Mouse (Mus musculus) liver, embryonic 15.5 days (tissue): ENCODE results near the gene Lrp6. TPM values are rescaled to one million over a fixed set of nuclear protein-coding genes. Genes with fewer than 3 reads are reported as not detected.
A peak's percentile ranks its signal among the peaks of the same experiment; 100 is the strongest.

Experiments used
- ATAC-seq: fragments of 200-750 bp; cut with Nextera tagmentation; 2 replicates; pipeline ENCODE4 v1.8.0; 2017; ENCODE audit warnings: moderate number of reproducible peaks, mild to moderate bottlenecking, moderate library complexity; ENCODE audit not compliant: insufficient read depth
- H3K27ac ChIP-seq: fragments of 300-500 bp; sonication (generic); replicated peaks from 2 replicates; pipeline ENCODE4 v1.5.1; 2015; ENCODE audit warnings: mild to moderate bottlenecking, inconsistent platforms
- H3K27me3 ChIP-seq: fragments of 300-500 bp; sonication (generic); 2 replicates; pipeline ENCODE4 v1.6.1; 2015; ENCODE audit warnings: mild to moderate bottlenecking, inconsistent platforms
- H3K36me3 ChIP-seq: fragments of 300-500 bp; sonication (generic); replicated peaks from 2 replicates; pipeline ENCODE4 v1.6.1; 2015; ENCODE audit warnings: moderate library complexity, mild to moderate bottlenecking, inconsistent platforms
- H3K4me1 ChIP-seq: fragments of 300-500 bp; sonication (generic); replicated peaks from 2 replicates; pipeline ENCODE4 v1.6.1; 2015; ENCODE audit warnings: inconsistent platforms
- H3K4me2 ChIP-seq: fragments of 300-500 bp; sonication (generic); 2 replicates; pipeline ENCODE4 v1.6.1; 2015; ENCODE audit warnings: moderate library complexity, mild to moderate bottlenecking, inconsistent platforms
- H3K4me3 ChIP-seq: fragments of 300-500 bp; sonication (generic); replicated peaks from 2 replicates; pipeline ENCODE4 v1.5.1; 2015; ENCODE audit warnings: mild to moderate bottlenecking, inconsistent platforms
- H3K9ac ChIP-seq: fragments of 300-500 bp; sonication (generic); 2 replicates; pipeline ENCODE4 v1.6.1; 2015; ENCODE audit warnings: moderate library complexity, mild to moderate bottlenecking, inconsistent platforms
- H3K9me3 ChIP-seq: fragments of 300-500 bp; sonication (generic); replicated peaks from 2 replicates; pipeline ENCODE4 v1.6.1; 2016; ENCODE audit warnings: inconsistent platforms
- WGBS: fragments of 180-500 bp; shearing (Covaris S2); methylation state at CpG from one replicate; pipeline ENCODE4 v1.1.7; 2015; ENCODE audit warnings: mixed read lengths; ENCODE audit not compliant: insufficient replicate concordance; 5-methylcytosine and 5-hydroxymethylcytosine counted together
- polyA plus RNA-seq: library from polyadenylated mRNA; unstranded; fragments of >200 nt; fragmentation: Nextera tagmentation; extraction: Ambion mirVana; gene quantifications from 2 replicates; pipeline ENCODE4 v1.2.1, GENCODE M21; 2015

Lrp6 gene
- polyA plus RNA-seq, 1 experiment from 2014 or later = 7.2 TPM

DNA sequence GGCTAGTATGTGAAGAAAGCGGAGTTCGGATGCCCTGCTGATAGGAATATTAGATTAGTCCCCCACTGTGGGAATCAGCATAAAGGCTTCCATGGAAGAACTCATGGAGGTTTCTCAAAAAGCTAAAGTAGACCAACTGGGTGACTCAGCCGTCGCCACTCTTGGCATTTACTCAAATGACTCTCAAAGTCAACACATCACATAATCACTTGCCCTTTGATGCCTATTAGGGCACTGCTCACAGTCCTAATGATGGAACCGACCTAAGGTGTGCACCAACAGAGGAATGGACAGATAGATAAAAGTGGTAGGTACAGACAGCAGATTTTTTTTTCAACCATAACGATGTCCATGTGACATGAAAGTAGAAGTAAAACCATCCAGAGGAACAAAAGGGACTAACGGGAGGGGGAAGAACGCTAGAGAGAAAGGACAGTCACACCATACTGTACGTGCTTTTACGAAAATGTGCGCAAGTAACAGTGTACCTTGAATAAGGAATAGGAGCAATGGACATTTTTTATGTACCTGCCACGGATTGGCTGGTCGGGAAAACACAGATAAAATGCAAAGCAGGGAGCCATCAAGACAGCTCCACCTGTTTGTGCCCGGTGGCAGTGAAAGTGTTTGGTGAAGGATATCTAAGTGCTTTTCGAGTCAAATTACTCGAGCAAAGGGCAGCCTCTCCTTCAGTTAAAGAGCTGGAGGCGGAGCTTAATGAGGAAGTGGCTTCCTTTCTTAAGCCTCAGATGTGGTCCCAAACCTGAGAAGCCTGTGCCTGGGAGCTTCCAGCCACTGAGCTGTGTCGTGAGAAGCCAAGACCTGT, 152.8 kb downstream of the Lrp6 start:
- 37% methylated on average over 18 of the region's 18 CpGs for WGBS
- no peak overlapping the region for H3K27ac ChIP-seq
- no peak overlapping the region for H3K9ac ChIP-seq
- peak overlapping the region; percentile 33 for H3K4me2 ChIP-seq
- H3K36me3 ChIP-seq = no peaks in the 10 kb centered on the region
- H3K9me3 ChIP-seq = no peaks in the 10 kb centered on the region
- H3K4me3 ChIP-seq = no peak overlapping the region
- no peak for ATAC-seq
- H3K4me1 ChIP-seq = no peaks in the 10 kb centered on the region
- H3K27me3 ChIP-seq = no peaks in the 10 kb centered on the region

DNA sequence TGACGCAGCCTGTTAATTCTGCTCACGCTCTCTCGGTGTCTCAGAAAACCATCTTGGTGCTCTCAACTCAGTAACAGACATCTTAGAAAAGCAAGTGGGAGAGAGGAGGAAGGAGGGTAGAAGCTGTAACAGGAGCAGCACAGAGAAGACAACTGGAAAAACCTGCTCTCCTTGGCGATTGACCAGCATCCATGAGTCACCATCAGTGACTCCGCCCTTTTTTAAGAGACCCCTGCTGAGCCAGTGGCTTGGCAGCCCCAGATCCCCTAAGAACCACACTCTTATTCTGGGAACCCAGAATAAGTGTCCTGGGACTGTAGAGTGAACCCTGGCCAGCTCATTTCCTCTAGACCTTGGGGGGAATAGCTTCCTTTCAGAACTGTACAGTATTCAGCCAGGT, 159.5 kb downstream of the Lrp6 start:
- ATAC-seq = no peak
- Histone ChIP-seq H3K4me3 (no peak overlapping the region), H3K9me3 (no peaks in the 10 kb centered on the region), H3K27ac (no peak overlapping the region), H3K9ac (no peak overlapping the region), H3K27me3 (no peaks in the 10 kb centered on the region), H3K36me3 (no peaks in the 10 kb centered on the region), H3K4me2 (no peak overlapping the region), H3K4me1 (no peaks in the 10 kb centered on the region)
- 68% methylated on average over 5 of the region's 5 CpGs for WGBS

DNA sequence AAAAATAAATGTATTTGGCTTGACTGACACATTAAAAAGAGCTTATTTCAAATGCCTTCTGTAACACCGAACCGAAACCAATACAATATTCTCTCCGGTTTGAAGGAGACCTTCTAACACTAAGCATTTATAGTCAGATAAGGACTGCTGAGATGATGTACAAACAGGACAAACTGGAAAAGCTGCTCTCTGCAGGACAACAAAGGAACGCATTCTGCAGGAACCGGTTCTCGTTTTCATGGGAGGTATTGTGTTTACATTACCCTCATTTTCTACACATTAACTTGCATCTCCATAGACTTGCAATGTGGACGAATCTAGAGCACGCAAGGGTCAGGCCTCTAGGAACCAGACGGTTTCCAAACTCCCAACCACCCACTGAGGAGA, 163.1 kb downstream of the Lrp6 start:
- Histone ChIP-seq H3K4me2 (no peak overlapping the region), H3K4me1 (no peaks in the 10 kb centered on the region), H3K9ac (no peak overlapping the region), H3K36me3 (no peaks in the 10 kb centered on the region), H3K27me3 (no peaks in the 10 kb centered on the region), H3K4me3 (no peak overlapping the region), H3K9me3 (no peaks in the 10 kb centered on the region), H3K27ac (no peak overlapping the region)
- WGBS = 71% methylated on average over 9 of the region's 9 CpGs
- no peak for ATAC-seq

DNA sequence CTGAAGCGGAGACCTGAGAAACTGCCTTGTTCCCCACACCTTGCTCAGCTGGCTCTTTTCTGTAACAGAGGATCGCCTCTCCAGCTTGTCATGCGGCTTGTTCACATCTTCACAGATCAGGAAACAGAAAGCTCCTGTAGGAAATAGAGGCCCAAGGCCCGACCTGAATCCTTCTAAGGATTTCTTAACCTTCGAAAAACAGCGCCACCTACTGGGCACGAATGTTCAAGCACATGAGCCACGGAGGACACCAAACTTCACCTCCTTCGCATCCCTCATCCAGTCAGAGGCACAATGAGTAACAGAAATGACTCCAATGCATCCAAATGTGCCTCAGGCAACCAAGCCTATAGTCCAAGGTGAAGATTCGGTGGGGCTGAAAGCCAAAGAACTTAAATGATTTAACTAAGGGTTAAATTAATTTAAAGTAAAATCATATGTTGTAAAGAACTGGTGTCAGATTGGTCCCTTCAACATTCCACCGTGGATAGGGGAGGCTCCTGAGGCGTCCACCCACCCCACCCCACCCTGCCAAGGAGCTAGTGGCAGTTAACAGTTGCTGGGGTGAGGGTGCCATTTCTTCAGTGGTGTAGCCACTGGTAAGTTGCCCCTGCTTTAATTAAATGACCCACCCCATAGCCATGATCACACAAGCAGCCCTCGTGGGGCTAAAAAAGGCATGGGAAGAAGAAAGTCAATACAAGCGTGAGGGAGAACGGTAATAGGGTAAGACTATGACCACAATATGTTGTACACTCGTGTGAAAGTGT, 163.7 kb downstream of the Lrp6 start:
- no peak for ATAC-seq
- no peaks in the 10 kb centered on the region for H3K4me1 ChIP-seq
- WGBS = 30% methylated on average over 16 of the region's 16 CpGs
- H3K9me3 ChIP-seq = no peaks in the 10 kb centered on the region
- H3K36me3 ChIP-seq = no peaks in the 10 kb centered on the region
- H3K9ac ChIP-seq = no peak overlapping the region
- no peaks in the 10 kb centered on the region for H3K27me3 ChIP-seq
- H3K4me3 ChIP-seq = no peak overlapping the region
- no peak overlapping the region for H3K27ac ChIP-seq
- H3K4me2 ChIP-seq = no peak overlapping the region

Other genes starting within 250 kb of the Lrp6 start
- 0.14 and 0.16 TPM in 2 replicates for gene Bcl2l14, start 170.6 kb downstream of the Lrp6 start, polyA plus RNA-seq
- gene Mansc1, start 65.5 kb upstream of the Lrp6 start, polyA plus RNA-seq = 0.86 and 0.90 TPM in 2 replicates
- gene Borcs5, start 72.5 kb upstream of the Lrp6 start, polyA plus RNA-seq = 7.5 and 8.6 TPM in 2 replicates
- 5.1 TPM in 2 replicates for gene Dusp16, start 225.7 kb upstream of the Lrp6 start, polyA plus RNA-seq